Mouse (Mus musculus) heart, postnatal 10 days (tissue): ENCODE measurements around the gene Gm10272. TPM values are rescaled to one million over a fixed set of nuclear protein-coding genes. Genes with fewer than 3 reads are reported as not detected.
"Not testable (repeated sequence)": the region's sequence is repeated elsewhere in the genome, so short reads cannot be mapped to it uniquely, and the experiment has no call there.

Source experiments
- DNase-seq, 2 experiments: peaks; one replicate each; pipeline ENCODE4 v3.0.0; 2021
- intact Hi-C: fragments of 180-260 bp; cut with DNase I; formaldehyde crosslinking; loops from one replicate; pipeline ENCODE4 v1.15.1; 2025
- total RNA-seq, 2 experiments: library from RNA; stranded (reverse); gene quantifications; 2 replicates each; pipeline ENCODE4 v1.2.3; 2021

The Gm10272 gene
- total RNA-seq, 2 experiments from 2014 or later, result not detected

GRCm38 (mm10) chr10:77726186-77726585 lies 19.8 kb downstream of the Gm10272 start, which contains the start of gene Gm10100:
Gene Gm10100 (plus strand): TSS chr10:77726486.
- no peak for DNase-seq
- intact Hi-C loops, result loop anchor here (5.0 kb wide), 1 partner anchor 156 kb away; no protein-coding TSS in a partner anchor

DNA sequence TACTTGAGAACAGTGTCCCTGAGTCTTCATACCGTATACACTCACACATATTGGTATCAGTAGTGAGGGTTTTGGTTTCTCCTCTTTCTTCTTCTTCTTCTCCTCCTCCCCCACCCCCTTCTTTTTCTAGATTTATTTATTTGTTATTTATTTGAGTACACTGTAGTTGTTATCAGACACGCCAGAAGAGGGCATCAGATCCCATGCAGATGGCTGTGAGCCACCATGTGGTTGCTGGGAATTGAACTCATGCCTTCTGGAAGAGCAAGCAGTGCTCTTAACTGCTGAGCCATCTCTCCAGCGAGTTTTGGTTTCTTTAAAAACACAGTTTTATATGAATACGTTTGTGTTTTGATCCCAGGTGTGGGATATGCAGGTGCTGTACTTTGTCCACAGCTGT lies 21.9 kb downstream of the Gm10272 start:
- DNase-seq, result peak in 1 of 2 experiments; percentile 5
- intact Hi-C loops, result loop anchor here (5.0 kb wide), 1 partner anchor 154 kb away; no protein-coding TSS in a partner anchor

DNA sequence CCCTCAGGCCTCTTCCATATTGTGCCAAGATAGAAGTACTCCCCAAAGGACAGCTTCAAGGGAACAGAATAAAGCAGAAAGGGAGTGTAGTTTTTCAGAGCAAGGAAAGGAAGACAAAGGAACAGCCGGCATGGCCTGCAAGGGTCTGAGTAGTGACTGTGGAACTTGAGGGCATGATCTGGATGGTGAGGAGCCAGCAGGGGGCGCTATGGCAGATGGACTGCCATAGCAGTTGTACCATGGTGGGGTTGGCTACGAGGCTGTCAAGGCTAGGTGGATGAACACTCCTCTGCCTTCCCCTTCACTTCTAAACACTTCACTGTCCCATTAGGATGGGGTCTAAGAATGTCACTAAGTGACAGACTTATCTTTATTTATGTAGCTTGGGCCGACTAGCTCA lies 22.8 kb downstream of the Gm10272 start:
- intact Hi-C loops, result loop anchor here (5.0 kb wide), 1 partner anchor 153 kb away; no protein-coding TSS in a partner anchor
- peak in 1 of 2 experiments; percentile 3 for DNase-seq

DNA sequence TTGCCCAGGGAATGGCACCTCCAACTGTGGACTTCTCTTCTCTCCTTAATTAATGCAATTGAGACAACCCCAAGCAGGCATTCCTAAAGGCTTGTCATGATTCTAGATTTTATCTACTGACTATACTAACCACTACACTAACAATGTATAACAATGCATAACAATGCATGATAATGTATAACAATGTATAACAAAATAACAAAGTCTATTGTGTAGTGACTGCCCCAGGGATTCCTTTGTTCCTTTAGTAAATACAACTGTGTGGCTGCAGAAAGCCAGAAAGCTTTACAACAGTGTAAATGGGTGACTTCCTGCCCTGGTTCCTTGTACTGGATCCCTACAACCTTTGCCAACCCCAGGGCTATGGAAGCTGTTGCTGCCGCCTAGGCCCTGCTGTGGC lies 29.5 kb downstream of the Gm10272 start:
- intact Hi-C loops, result no loop called here

GRCm38 (mm10) chr10:77738929-77739328 lies 32.5 kb downstream of the Gm10272 start:
- DNase-seq, result no peak
- intact Hi-C loops, result no loop called here

More for the DNA sequence above, 29.5 kb downstream of the Gm10272 start:
- no peak for DNase-seq

GRCm38 (mm10) chr10:77741924-77742688 lies 35.7 kb downstream of the Gm10272 start, which contains the start of gene Gm18596:
Gene Gm18596 (minus strand): TSS chr10:77742638.
- intact Hi-C loops, DNase-seq: not testable (repeated sequence)

DNA sequence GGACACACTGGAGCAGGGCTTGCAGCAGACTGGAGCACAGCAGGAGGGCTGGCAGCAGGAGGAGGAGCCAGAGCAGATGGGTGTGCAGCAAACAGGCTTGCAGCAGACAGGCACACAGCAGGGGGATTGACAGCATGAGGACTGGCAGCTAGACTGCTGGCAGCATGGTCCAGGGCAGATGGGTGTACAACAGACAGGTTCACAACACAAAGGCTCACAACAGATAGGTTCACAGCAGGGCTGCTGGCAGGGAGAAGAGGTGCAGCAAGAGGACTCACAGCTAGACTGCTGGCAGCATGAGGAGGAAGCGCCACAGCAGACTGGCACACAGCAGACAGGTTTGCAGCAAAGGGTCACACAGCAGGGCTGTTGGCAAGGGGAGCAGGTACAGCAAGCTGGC lies 44.3 kb downstream of the Gm10272 start:
- intact Hi-C loops, DNase-seq: not testable (repeated sequence)

DNA sequence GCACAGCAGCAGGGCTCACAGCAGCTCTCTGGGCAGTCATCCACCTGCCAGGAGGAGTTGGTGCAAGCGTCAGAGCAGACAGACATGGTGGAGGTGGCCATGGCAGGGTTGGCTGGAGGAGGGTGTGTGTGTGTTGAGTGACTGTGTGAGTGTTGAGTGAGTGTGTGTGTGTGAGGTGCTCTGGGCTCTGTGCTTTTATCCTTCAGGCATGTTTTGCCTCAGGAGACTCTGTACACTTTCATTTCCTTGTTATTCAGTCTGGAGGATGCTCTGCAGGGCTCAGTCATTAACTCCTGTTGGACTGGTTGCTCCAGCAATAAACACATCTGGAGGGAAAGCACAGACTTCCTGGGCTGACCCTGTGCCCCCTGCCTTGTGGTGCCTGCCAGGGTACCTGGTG lies 44.8 kb downstream of the Gm10272 start, which contains the start of gene Gm9736:
Gm9736 (minus strand) TSS at position 101 of the 400 bp plus-strand sequence.
- DNase-seq, intact Hi-C loops: not testable (repeated sequence)

DNA sequence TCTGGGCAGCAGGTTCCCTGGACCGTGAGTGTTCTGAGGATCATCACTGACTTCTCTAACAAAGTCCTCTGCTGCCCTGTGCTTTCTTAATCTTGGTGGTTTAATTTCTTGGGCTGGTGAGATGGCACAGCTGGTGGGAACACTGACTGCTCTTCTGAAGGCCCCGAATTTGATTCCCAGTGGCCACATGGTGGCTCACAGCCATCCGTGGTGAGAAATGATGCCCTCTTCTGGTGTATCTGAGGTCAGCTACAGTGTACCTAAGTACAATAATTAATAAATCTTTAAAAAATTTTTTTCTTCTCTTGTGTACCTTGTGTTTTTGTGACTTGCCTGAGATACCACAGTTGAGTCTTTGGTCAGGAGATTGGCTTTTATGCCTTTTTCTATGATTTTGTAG lies 45.9 kb downstream of the Gm10272 start:
- not testable (repeated sequence) for DNase-seq

GRCm38 (mm10) chr10:77753448-77753847 lies 47.0 kb downstream of the Gm10272 start:
- intact Hi-C loops, result no loop called here
- no peak for DNase-seq

More for the DNA sequence above, 45.9 kb downstream of the Gm10272 start:
- intact Hi-C loops, result not testable (repeated sequence)

Other genes with a start within 250 kb of the Gm10272 start
- 10 to 100 TPM; 11.7 to 12.0 TPM for gene Fam207a, start 190.8 kb upstream of the Gm10272 start, total RNA-seq
- gene Itgb2, start 176.4 kb upstream of the Gm10272 start, total RNA-seq, result 1 to 10 TPM; 3.3 to 4.4 TPM
- gene Pttg1ip, start 124.9 kb upstream of the Gm10272 start, total RNA-seq, result 100 to 1,000 TPM; 134 to 148 TPM
- 10 to 100 TPM; 68.3 to 79.2 TPM for gene Sumo3, start 100.5 kb upstream of the Gm10272 start, total RNA-seq
- gene Gm49325, start 100.4 kb upstream of the Gm10272 start, total RNA-seq, result 10 to 100 TPM; 12.2 to 13.5 TPM
- 10 to 100 TPM; 57.7 to 68.8 TPM for gene Ube2g2, start 84.4 kb upstream of the Gm10272 start, total RNA-seq
- not detected for gene Tspear, start 20.1 kb upstream of the Gm10272 start, total RNA-seq
- not detected for gene Gm19402, start 15.9 kb upstream of the Gm10272 start, total RNA-seq
- not detected for gene Gm9508, start 9.4 kb upstream of the Gm10272 start, total RNA-seq
- gene Gm10024, start 4.8 kb downstream of the Gm10272 start, total RNA-seq, result not detected
- not detected for gene Gm10142, start 9.2 kb downstream of the Gm10272 start, total RNA-seq
- gene Krtap12-1, start 14.0 kb downstream of the Gm10272 start, total RNA-seq, result not detected
- not detected for gene Gm10100, start 19.9 kb downstream of the Gm10272 start, total RNA-seq
- not detected for gene Gm18596, start 36.0 kb downstream of the Gm10272 start, total RNA-seq
- gene Gm9736, start 44.7 kb downstream of the Gm10272 start, total RNA-seq, result not detected
- not detected for gene Gm3233, start 53.1 kb downstream of the Gm10272 start, total RNA-seq
- not detected for gene Gm3238, start 64.7 kb downstream of the Gm10272 start, total RNA-seq
- not detected for gene Gm7138, start 70.3 kb downstream of the Gm10272 start, total RNA-seq
- not detected for gene Gm3250, start 75.9 kb downstream of the Gm10272 start, total RNA-seq
- gene Gm7137, start 81.6 kb downstream of the Gm10272 start, total RNA-seq, result not detected
- gene Gm9639, start 88.5 kb downstream of the Gm10272 start, total RNA-seq, result not detected
- not detected for gene Gm19668, start 92.5 kb downstream of the Gm10272 start, total RNA-seq
- gene Gm9507, start 105.2 kb downstream of the Gm10272 start, total RNA-seq, result not detected
- gene Gm2696, start 108.1 kb downstream of the Gm10272 start, total RNA-seq, result not detected
- gene Krtap10-4, start 120.5 kb downstream of the Gm10272 start, total RNA-seq, result not detected
- not detected for gene Krtap10-10, start 129.3 kb downstream of the Gm10272 start, total RNA-seq
- not detected for gene Gm36176, start 140.2 kb downstream of the Gm10272 start, total RNA-seq
- not detected for gene Gm10318, start 146.2 kb downstream of the Gm10272 start, total RNA-seq
- not detected for gene Gm3285, start 155.3 kb downstream of the Gm10272 start, total RNA-seq
- 1 to 10 TPM; 1.3 to 1.9 TPM for gene Lrrc3, start 195.9 kb downstream of the Gm10272 start, total RNA-seq